Mouse (Mus musculus): Measurements from ENCODE around the gene Dolpp1.
A peak's percentile ranks its signal among the peaks of the same experiment; 100 is the strongest.

Dolpp1 gene

GRCm38 (mm10) chr2:30392114-30392576 lies at the start of gene Dolpp1:
Dolpp1 (plus strand) TSS chr2:30392254.
- peak; percentile 99 for DNase-seq

- DNase-seq = no peak
Measured at GRCm38 (mm10) chr2:30342544-30342943, 49.5 kb upstream of the Dolpp1 start.

GRCm38 (mm10) chr2:30343601-30344137 lies 48.4 kb upstream of the Dolpp1 start:
- no peak for DNase-seq

GRCm38 (mm10) chr2:30345971-30346676 lies 45.9 kb upstream of the Dolpp1 start:
- no peak for DNase-seq

GRCm38 (mm10) chr2:30349196-30349595 lies 42.9 kb upstream of the Dolpp1 start:
- DNase-seq = no peak

GRCm38 (mm10) chr2:30351149-30351548 lies 40.9 kb upstream of the Dolpp1 start:
- no peak for DNase-seq

GRCm38 (mm10) chr2:30355861-30356260 lies 36.2 kb upstream of the Dolpp1 start:
- DNase-seq = no peak

- no peak for DNase-seq
Measured at GRCm38 (mm10) chr2:30356266-30356665, 35.8 kb upstream of the Dolpp1 start.

- DNase-seq = no peak
Measured at GRCm38 (mm10) chr2:30356906-30357305, 35.1 kb upstream of the Dolpp1 start.

- no peak for DNase-seq
Measured at GRCm38 (mm10) chr2:30357552-30358510, 34.2 kb upstream of the Dolpp1 start.

- DNase-seq = peak; percentile 71
Measured at GRCm38 (mm10) chr2:30358533-30359531, 33.2 kb upstream of the Dolpp1 start, which contains the start of gene Sh3glb2. Sh3glb2 (minus strand) TSS chr2:30359337.

- DNase-seq = peak; percentile 35
Measured at GRCm38 (mm10) chr2:30360626-30361025, 31.4 kb upstream of the Dolpp1 start.

GRCm38 (mm10) chr2:30362865-30363264 lies 29.2 kb upstream of the Dolpp1 start:
- DNase-seq = no peak

- DNase-seq = peak; percentile 100
Measured at GRCm38 (mm10) chr2:30363773-30364650, 28.0 kb upstream of the Dolpp1 start, which contains the start of gene Miga2. Miga2 (plus strand) TSS chr2:30364233.

GRCm38 (mm10) chr2:30365281-30366069 lies 26.6 kb upstream of the Dolpp1 start:
- DNase-seq = peak; percentile 40

- DNase-seq = peak; percentile 30
Measured at GRCm38 (mm10) chr2:30366203-30366602, 25.9 kb upstream of the Dolpp1 start.

GRCm38 (mm10) chr2:30371544-30371943 lies 20.5 kb upstream of the Dolpp1 start:
- DNase-seq = no peak

- no peak for DNase-seq
Measured at GRCm38 (mm10) chr2:30372726-30373125, 19.3 kb upstream of the Dolpp1 start.

GRCm38 (mm10) chr2:30375893-30376292 lies 16.2 kb upstream of the Dolpp1 start:
- DNase-seq = no peak

GRCm38 (mm10) chr2:30377721-30378120 lies 14.3 kb upstream of the Dolpp1 start:
- DNase-seq = no peak
